Mouse (Mus musculus) embryonic facial prominence, embryonic 12.5 days (tissue): Measurements from ENCODE around the gene Phyhipl. TPM values are rescaled to one million over a fixed set of nuclear protein-coding genes. Genes with fewer than 3 reads are reported as not detected.

Experiments
- ATAC-seq: fragments of 200-750 bp; cut with Nextera tagmentation; 2 replicates; pipeline ENCODE4 v1.8.0; 2017; ENCODE audit not compliant: insufficient number of reproducible peaks, insufficient read depth, low FRiP score, low TSS enrichment
- H3K27ac ChIP-seq: fragments of 300-500 bp; sonication (generic); 2 replicates; pipeline ENCODE4 v1.5.1; 2016; ENCODE audit warnings: mild to moderate bottlenecking
- H3K27me3 ChIP-seq: fragments of 300-500 bp; sonication (generic); 2 replicates; pipeline ENCODE4 v1.6.1; 2016; ENCODE audit warnings: mild to moderate bottlenecking, moderate library complexity
- H3K36me3 ChIP-seq: fragments of 300-500 bp; sonication (generic); 2 replicates; pipeline ENCODE4 v1.6.1; 2016; ENCODE audit warnings: mild to moderate bottlenecking
- H3K4me1 ChIP-seq: fragments of 300-500 bp; sonication (generic); 2 replicates; pipeline ENCODE4 v1.6.1; 2016
- H3K4me2 ChIP-seq: fragments of 300-500 bp; sonication (generic); replicated peaks from 2 replicates; pipeline ENCODE4 v1.6.1; 2016; ENCODE audit warnings: mild to moderate bottlenecking, moderate library complexity
- H3K4me3 ChIP-seq: fragments of 300-500 bp; sonication (generic); 2 replicates; pipeline ENCODE4 v1.5.1; 2016; ENCODE audit warnings: mild to moderate bottlenecking
- H3K9ac ChIP-seq: fragments of 300-500 bp; sonication (generic); 2 replicates; pipeline ENCODE4 v1.6.1; 2016; ENCODE audit warnings: mild to moderate bottlenecking, moderate library complexity
- H3K9me3 ChIP-seq: fragments of 300-500 bp; sonication (generic); 2 replicates; pipeline ENCODE4 v1.6.1; 2016; ENCODE audit warnings: mild to moderate bottlenecking, moderate library complexity
- WGBS: fragments of 180-500 bp; shearing (Covaris S2); methylation state at CpG from one replicate; pipeline ENCODE4 v1.1.7; 2016; 5-methylcytosine and 5-hydroxymethylcytosine counted together
- polyA plus RNA-seq: library from polyadenylated mRNA; unstranded; fragments of >200 nt; fragmentation: Nextera tagmentation; extraction: Ambion mirVana; gene quantifications from 2 replicates; pipeline ENCODE4 v1.2.1, GENCODE M21; 2016

Gene Phyhipl
- polyA plus RNA-seq, 1 experiment from 2014 or later, result 6.1 TPM

DNA sequence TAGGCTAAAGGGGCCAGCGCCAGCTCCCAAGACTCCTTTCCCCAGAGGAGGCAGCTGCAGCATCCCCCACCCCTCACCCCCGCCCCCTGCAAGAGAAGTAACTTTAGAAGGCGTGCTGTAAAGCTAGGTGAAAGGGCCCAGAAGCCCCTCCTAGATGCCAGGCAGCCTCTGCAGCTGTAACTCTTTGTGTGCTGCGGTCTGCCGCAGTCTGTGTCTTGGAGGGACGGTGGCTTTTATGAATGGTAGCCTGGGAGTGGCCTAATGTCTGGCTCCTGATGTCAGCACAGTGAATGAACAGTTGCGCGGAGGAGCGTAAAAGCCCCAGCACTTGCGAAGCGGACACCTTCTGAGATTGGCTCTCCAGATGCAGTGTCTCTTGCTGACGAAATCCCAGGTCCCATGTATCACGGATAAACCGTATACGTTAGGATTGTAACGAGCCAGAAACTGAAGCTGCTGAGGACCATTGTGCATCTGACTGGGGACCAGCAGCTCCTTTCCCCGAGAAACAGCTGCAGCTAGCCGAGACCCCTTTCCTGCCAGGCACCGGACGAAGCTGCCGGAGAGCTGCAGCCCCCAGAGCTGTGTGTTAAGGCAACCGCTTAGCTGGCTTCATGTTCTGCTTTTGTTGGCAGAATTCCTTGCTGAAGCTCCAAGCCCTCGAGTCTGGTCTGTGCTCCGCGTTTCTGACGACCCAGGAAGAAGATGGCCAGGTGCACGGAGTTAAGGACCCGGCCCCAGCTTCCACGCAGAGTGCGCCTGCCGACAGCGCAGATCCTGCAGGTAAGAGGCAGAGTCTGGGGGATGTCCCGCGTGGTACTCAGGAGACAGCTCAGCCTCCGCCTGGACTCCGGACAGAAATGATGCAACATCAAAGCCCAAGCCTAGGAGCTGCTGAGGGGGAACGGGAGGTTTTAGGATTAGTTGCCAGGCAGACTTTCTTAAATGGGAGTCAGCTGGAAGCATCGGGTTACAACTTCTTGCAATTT is 135.3 kb downstream of the Phyhipl start:
- H3K4me3 ChIP-seq, result peak overlapping the region; percentile 46
- ATAC-seq, result peak; percentile 81
- peak overlapping the region; percentile 90 for H3K4me2 ChIP-seq
- WGBS, result under 1% methylated on average over 38 of the region's 38 CpGs
- peak overlapping the region; percentile 89 for H3K27ac ChIP-seq
- H3K4me1 ChIP-seq, result peaks cover 17% of the 10 kb centered on the region
- H3K9me3 ChIP-seq, result no peaks in the 10 kb centered on the region
- H3K27me3 ChIP-seq, result no peaks in the 10 kb centered on the region
- H3K36me3 ChIP-seq, result no peaks in the 10 kb centered on the region
- H3K9ac ChIP-seq, result peak overlapping the region; percentile 46

DNA sequence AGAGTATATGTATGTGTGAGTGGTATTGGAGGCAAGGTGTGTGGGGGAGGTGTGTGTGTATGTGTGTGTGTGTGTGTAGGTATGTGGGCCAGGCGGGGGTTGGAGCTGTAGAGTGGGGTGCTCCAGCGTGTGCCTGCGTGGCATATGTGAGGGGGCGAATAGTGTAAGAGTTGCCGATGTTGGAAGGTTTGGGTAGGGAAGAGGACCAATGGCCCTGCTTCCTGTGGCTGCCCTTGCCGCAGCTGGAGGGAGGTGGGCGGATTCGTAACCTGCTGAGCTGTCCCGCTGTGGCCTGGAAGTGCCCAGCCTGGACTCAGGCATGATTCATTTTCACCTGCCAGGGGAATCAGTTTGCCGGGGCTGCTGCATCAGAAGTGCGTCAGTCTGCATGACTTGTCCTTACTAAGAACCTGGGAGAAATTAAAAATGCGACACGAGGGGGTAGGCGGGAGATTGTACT is 136.1 kb downstream of the Phyhipl start:
- Histone ChIP-seq H3K9ac (peak overlapping the region; percentile 46; the same call in 1 of the 2 replicates), H3K36me3 (no peaks in the 10 kb centered on the region), H3K4me3 (peak overlapping the region; percentile 46), H3K9me3 (no peaks in the 10 kb centered on the region), H3K27ac (peak overlapping the region; percentile 89), H3K4me2 (peak overlapping the region; percentile 90), H3K27me3 (no peaks in the 10 kb centered on the region), H3K4me1 (peaks cover 17% of the 10 kb centered on the region)
- ATAC-seq, result no peak
- WGBS, result 8% methylated on average over 14 of the region's 14 CpGs

DNA sequence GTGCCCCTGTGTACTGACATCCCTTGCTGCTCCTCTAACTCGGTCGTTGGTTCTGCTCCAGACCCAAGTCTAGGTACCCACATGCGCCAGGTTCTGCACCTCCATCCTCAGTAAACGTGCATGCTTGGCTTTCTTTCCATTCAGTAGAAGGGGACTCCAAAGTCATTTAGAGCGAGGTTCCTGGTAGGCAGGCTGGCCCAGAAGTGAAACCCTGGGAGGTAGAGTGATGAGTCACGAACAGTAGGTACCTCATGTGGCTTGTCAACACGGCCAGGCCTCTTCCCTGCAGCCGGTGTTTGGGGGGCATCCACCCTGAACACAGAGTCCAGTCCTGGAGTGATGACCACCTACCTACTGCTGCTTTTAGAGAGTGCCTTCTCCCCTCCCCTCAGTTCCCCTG is 139.1 kb downstream of the Phyhipl start:
- Histone ChIP-seq H3K4me3 (no peak overlapping the region), H3K4me1 (peaks cover 15% of the 10 kb centered on the region), H3K36me3 (no peaks in the 10 kb centered on the region), H3K9me3 (no peaks in the 10 kb centered on the region), H3K27ac (no peak overlapping the region), H3K27me3 (no peaks in the 10 kb centered on the region), H3K4me2 (no peak overlapping the region), H3K9ac (no peak overlapping the region)
- ATAC-seq, result no peak
- WGBS, result 90% methylated on average over 8 of the region's 8 CpGs

DNA sequence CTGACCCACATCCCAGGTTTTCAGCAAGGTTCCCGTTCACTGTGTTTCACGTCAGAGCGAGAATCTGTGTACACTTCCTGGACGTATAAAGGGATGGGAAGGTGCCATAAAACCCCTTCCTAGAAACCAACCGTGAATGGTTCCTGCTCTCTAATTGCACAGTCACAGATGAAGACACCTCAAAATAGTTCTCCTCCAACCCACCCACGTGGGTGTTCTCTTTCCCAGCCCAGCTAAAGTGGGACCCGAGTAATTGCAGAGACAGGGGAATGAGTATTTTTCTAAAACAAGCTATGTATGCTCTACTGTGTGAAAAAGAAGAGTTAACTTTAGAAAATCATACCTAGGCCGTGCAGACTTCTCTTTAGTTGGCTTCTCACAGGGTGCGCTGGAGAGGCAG is 140.9 kb downstream of the Phyhipl start:
- no peak overlapping the region for H3K9ac ChIP-seq
- no peaks in the 10 kb centered on the region for H3K9me3 ChIP-seq
- H3K36me3 ChIP-seq, result no peaks in the 10 kb centered on the region
- peaks cover 7% of the 10 kb centered on the region for H3K4me1 ChIP-seq
- WGBS, result 86% methylated on average over 9 of the region's 9 CpGs
- ATAC-seq, result no peak
- H3K27me3 ChIP-seq, result no peaks in the 10 kb centered on the region
- H3K4me3 ChIP-seq, result no peak overlapping the region
- no peak overlapping the region for H3K4me2 ChIP-seq
- no peak overlapping the region for H3K27ac ChIP-seq

DNA sequence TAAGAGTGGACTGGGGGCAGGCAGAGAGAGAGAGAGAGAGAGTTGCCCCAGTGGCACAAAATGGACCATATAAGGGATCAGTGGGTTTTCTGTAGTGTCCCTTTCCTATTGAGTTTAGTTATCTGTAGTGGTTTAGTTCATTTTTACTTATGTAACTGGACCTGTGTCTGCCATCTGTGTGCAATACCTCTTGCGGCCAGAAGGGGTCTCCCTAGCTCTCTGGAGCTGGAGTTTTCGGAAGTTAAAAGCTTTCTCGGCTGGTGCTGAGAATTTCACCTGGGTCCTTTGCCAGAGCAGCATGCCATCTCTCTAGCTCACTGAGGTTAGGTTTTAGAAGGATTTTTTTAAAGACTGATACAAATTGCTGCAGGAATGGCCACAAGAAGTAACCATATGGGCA is 147.9 kb downstream of the Phyhipl start:
- no peaks in the 10 kb centered on the region for H3K9me3 ChIP-seq
- no peaks in the 10 kb centered on the region for H3K27me3 ChIP-seq
- H3K4me1 ChIP-seq, result no peaks in the 10 kb centered on the region
- no peaks in the 10 kb centered on the region for H3K36me3 ChIP-seq
- H3K4me2 ChIP-seq, result no peak overlapping the region
- 95% methylated on average over 3 of the region's 3 CpGs for WGBS
- no peak overlapping the region for H3K27ac ChIP-seq
- no peak overlapping the region for H3K9ac ChIP-seq
- H3K4me3 ChIP-seq, result no peak overlapping the region
- ATAC-seq, result no peak

Other genes starting within 250 kb of the Phyhipl start
- gene Fam13c, start 215.5 kb downstream of the Phyhipl start, polyA plus RNA-seq, result 12.8 and 14.1 TPM in 2 replicates